Mouse (Mus musculus): ENCODE results near the gene Tfrc.
A peak's percentile ranks its signal among the peaks of the same experiment; 100 is the strongest.

Gene Tfrc

DNA sequence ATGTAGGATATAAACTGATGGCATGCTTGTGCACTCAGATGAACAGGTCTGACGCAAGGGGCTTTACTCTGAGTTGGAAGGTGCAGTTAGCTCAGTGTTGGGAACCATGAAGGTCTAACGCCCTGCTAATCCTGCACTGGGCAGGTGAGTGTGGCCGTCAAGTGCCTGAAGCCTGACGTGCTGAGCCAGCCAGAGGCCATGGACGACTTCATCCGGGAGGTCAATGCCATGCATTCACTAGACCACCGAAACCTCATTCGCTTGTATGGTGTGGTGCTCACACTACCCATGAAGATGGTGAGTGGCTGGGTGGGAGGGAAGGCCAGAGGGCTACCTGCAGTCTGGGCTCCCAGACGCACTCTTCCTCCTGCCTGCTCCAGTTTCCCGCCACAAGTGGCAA lies 60.5 kb downstream of the Tfrc start:
- no peak for DNase-seq (ENCODE audit: low spot score in 2 of 2)

DNA sequence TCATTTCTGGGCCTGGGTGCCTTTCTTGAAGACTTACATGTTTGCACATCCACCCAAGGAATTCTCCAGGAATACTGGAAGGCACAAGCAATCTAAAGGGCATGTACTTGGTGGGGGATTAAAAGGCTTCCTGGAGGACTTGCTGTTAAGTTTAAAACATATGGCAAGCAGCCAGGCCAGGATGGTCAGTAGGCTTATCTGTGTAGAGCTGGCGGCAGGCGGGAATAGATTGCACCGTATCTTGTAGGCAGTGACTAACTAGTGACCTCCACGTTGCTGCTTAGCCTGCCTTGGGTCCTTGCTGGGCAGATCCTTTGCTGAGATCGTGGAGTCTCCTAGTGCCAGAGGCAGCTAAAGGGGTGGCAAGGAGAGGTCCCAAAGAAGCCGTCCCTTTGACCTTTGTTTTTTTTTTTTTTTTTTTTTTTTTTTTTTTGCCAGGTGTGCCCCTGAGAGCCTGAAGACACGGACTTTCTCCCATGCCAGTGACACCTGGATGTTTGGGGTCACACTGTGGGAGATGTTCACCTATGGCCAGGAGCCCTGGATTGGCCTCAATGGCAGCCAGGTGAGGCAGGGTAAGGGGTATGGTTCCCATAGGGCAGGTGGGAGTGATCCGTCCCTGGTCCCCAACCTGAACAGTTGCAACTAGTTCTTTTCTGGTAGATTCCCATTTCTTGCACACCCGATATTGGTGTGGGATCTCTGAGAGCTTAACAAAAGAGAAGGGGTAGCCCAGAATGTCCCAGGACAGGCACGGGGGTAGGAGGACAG lies 61.8 kb downstream of the Tfrc start:
- no peak for DNase-seq (ENCODE audit: low spot score in 2 of 2)

DNA sequence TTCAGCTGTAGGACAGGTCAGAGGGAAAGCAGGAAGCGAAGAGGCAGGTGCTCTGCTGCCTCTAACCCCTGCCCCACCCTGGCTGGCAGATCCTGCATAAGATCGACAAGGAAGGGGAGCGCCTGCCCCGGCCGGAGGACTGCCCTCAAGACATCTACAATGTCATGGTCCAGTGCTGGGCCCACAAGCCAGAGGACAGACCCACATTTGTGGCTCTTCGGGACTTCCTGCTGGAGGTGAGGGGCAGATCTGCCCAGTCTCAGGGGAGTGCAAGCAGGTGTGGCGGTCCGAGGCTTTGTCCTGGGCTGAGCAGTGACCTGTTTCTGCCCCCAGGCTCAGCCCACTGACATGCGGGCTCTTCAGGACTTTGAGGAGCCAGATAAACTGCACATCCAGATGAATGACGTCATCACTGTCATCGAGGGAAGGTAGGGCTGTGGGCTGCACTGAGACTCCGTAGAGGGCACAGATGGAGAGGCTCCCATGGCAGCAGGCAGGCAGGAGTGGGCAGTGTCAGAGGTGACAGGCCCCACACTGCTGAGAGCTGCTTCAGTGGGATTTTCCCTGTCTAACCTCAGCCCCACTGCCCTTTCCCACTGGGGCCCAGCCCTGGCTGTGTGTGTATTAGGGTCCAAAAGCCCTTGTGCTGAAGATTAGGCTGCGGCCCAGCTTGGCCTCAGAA lies 62.6 kb downstream of the Tfrc start:
- DNase-seq (ENCODE audit: low spot score in 2 of 2), result no peak

DNA sequence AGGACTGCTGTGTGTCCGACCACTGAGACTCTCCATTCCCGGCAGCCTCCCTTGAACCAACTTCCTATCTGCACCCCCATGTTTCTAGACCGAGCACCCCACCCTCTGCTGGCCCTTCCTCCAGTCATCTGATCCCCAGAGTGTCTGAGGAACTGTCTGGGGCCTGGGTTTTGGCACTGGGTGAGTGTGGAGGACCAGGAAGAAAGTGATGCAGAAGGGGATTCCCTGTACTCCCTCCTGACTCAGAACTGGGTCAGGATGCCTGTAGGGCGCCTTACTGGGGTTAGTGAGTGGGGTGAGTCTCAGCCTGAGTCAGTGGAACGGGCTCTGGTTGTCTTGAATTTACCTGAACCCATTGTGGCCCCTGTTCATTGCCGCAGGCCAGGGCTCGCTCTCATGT lies 63.5 kb downstream of the Tfrc start:
- DNase-seq (ENCODE audit: low spot score in 2 of 2), result no peak

DNA sequence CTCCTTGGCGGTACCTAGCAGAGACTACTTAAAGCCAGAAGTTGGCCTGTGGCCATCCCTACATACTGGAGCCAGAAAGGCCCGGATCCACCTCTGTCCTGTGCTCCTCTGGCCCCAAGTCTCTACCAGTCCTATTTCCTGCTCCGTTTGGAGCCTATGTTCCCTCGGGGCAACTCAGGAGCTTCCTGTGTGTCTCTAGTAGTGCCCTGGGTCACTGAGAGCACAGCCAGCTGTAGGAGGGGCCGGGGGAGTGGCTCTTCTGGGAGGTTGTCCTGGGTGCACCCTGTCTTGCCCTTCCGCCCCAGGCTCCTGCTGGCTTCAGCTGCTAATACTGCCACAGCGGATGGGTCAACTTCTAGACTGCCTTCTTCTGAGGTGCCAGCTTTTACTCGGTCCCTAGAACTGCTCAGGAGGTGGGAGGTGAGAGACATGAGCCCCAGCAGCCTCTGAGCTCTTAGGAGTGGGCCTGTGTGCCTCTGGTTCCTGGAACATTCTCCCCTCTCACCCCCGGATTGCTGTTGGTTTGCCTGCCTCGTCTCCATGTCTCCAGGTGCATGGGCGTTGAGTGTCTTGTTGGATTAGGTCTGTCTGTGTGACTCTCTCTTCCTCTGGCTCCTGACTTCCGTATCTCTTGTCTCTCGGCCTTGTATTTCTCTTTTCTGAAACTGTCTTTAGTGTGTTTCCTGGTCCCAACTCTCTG lies 64.3 kb downstream of the Tfrc start:
- DNase-seq (ENCODE audit: low spot score in 2 of 2), result peak in 1 of 2 experiments; percentile 72

DNA sequence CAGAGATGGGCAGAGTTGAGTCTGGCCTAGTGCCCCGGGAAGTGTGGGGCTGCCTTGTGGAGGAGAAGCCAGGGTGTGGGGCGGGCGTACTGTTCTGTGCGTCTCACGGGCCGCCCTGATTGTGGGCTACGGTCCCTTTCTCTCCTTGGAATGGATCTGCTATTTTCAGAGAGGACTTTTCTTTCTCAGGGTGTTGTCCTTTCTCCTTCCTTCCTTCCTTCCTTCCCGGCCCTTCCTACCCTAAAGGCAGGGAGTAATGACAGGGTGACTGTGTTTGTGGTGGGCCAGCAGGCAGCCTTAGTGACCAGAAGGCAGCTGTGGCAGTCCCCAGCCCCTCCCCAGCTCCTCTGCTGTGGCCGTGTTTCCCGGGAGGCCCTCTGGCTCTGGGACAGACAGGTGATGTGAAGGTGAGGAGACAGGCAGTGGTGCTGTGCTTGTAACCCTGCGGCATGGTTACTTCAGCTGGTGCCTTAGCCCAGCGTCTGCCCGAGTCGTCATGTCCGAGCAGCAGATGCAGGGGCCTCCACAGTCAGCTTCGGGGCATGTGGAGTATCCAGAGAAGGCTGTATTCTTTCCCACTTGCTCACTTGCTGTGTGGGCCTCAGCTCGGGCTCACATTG lies 65.5 kb downstream of the Tfrc start:
- no peak for DNase-seq (ENCODE audit: low spot score in 2 of 2)

DNA sequence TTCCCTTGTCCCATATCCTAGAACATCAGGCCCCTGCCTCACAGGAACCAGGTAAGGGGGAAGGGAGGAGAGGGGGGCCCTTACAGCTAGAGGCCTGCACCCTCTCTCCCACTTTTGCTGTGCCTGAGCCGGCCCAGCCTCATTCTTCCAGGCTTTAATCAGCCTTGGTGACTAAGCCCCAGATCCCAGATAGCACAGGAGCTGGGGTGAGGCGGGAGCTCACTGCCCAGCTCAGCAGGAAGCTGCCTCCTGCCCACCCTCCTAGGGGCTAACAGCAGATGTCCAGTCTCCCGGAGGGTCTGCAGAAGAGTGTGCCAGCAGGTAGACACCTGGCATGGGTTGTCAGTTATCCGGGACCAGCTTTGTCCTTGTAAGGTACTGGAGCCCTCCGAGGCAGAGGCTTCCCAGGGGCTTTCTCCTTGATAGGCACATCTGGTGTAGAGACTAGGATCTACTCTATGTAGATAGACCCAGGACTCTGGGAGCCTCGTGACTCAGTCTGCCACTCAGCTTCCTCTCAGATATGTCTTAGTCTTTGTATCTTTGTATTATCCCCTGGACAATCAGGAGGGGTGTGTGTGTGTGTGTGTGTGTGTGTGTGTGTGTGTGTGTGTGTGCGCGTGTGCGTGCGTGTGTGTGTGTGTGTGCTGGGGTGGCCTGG lies 68.5 kb downstream of the Tfrc start:
- DNase-seq (ENCODE audit: low spot score in 2 of 2), result peak; percentile 68 to 72

DNA sequence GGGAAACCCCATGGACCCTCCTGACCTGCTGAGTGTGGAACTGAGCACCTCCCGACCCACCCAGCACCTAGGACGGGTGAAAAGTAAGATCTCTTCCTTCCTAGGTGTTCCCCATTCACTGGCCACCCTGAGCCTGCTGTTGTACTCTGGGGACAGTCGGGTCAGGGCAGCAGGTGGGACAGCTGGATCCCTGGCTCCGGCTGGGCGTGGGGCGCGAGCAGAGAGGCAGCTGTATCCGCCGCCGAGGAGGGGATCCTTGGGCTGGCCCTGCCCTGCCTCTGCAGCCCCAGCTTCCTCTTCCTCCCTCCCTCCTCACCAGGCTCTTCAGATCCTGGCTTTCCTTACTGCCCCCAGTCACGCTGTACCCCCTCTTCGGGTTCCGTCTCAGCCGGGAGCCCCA lies 69.2 kb downstream of the Tfrc start:
- no peak for DNase-seq (ENCODE audit: low spot score in 2 of 2)

DNA sequence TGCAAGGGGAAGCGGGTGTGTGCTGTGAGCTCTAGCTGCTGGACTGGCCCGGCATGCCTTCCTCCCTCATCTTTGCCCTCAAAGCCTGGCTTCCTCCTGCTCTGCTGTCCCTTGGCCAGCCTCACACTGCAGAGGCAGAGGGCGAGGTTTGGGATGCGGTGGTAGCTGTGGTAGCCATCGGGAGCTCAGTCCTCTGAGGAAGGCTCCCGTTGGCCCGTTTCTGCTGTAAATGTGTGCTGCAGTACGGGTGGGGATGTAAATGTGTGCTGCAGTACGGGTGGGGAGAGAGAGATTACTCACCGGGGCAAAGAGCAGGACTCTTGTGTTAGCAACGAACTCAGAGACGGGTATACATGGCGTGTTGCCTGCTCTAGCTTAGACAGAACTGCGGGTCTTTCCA lies 70.1 kb downstream of the Tfrc start:
- DNase-seq (ENCODE audit: low spot score in 2 of 2), result no peak

DNA sequence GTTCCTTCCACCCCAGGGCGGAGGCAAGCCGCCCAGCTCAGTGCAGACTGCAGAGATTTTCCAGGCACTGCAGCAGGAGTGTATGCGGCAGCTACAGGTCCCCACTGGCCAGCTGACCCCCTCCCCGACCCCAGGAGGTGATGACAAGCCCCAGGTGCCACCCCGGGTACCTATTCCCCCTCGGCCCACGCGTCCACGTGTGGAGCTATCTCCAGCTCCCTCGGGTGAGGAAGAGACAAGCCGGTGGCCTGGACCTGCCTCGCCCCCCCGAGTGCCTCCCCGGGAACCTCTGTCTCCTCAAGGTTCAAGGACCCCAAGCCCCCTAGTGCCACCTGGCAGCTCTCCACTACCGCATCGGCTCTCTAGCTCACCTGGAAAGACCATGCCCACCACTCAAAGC lies 71.3 kb downstream of the Tfrc start:
- DNase-seq (ENCODE audit: low spot score in 2 of 2), result no peak

DNA sequence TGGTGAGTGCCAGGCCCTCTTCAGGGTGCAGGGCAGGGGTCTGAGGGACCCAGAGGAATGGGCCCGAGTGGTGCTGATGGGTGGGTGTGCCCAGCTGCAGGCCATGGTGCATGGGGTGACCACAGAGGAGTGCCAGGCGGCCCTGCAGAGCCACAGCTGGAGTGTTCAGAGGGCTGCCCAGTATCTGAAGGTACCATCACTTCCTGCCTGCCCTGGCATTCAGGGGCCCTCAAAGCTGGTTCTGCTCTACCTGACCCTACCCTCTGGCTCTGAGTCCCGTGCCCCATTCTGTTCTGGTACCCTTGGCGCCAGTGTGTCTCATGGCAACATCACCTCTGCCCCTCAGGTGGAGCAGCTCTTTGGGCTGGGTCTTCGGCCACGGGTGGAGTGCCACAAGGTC lies 72.1 kb downstream of the Tfrc start:
- no peak for DNase-seq (ENCODE audit: low spot score in 2 of 2)

DNA sequence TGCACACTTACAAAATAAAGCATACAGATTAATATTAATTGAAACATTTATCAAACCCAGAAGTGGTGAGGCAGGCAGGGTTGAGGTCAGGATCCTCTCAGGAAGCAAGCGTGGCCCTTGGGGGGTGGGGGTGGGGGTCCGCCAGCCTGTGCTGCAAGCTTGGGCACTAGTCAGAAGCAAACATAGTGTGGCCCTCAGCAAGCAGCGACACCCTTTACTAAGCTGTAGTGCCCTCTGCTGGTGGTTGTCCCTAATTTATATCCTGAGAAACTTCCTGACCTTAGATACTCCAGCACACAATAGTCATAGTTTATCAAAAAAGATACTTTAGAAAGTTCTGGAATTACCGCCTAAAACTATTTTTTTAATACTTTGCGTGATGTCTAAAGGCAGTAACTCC lies 73.5 kb downstream of the Tfrc start:
- no peak for DNase-seq (ENCODE audit: low spot score in 2 of 2)

Data from urinary bladder, postnatal 36 days (tissue).